Mouse (Mus musculus) Muller cell, postnatal 12 days (primary cell): ENCODE results near the gene Ces2h.
"Not testable (repeated sequence)": the region's sequence is repeated elsewhere in the genome, so short reads cannot be mapped to it uniquely, and the experiment has no call there.

ENCODE experiments used
- DNase-seq: peaks from one replicate; pipeline ENCODE4 v3.0.0-alpha.2; 2015; ENCODE audit errors: inconsistent ontology term

The Ces2h gene

GRCm38 (mm10) chr8:105000586-105000985, at the start of gene Ces2h:
Gene Ces2h, plus strand, starts transcription at chr8:105000853.
- DNase-seq, result no peak

DNA sequence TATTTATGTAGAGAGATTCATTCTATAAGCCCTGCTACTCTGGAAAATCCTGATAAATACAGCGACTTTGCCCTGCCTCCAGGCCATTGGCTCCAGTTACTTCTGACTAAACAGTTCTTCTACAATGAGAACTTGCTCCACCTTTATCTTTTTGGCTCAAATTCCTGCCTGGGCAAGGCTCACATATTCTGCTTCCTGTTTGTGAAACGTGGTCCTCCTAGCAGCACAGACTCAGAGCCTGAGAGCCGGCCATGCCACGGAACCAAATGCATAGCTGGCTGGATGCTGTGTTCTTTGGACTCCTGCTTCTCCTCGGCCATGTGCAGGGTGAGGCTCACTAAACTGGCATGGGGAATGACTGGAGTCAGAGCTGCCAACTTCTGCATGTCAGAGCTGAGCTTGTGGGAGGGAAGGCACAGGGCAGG, 39.1 kb upstream of the Ces2h start, which contains the start of gene Ces2g:
TSS of gene Ces2g (plus strand) at position 182 of the 425 bp plus-strand sequence.
- no peak for DNase-seq

DNA sequence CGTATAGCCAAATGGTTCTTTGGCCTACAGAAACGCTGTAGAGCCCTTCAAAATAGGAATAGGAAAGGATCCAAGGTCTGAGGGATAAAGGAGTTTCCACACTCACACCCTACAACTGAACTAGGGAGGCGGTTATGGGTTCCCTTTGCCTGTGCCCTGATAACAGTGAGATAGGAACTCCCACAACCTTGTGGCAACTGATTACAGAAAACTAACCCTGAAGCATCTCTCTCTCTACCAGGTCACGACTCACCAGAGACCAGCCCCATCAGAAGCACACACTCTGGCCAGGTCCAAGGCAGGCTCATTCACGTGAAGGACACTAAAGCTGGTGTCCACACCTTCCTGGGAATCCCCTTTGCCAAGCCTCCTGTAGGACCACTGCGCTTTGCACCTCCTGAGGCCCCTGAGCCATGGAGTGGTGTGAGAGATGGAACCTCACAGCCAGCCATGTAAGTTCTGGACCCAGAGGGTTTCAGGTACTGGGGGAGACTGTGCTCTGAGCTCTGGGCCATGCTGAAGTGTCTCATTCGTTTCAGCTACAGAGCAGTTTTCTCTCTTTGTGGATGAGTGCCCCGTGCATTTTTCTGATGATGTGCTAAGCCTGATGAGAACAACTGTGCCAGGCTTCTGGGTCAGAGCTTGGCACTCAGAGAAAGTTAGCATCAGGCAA, 38.3 kb upstream of the Ces2h start:
- no peak for DNase-seq

- no peak for DNase-seq
These were observed 37.2 kb upstream of the Ces2h start for GRCm38 (mm10) chr8:104963375-104963894.

DNA sequence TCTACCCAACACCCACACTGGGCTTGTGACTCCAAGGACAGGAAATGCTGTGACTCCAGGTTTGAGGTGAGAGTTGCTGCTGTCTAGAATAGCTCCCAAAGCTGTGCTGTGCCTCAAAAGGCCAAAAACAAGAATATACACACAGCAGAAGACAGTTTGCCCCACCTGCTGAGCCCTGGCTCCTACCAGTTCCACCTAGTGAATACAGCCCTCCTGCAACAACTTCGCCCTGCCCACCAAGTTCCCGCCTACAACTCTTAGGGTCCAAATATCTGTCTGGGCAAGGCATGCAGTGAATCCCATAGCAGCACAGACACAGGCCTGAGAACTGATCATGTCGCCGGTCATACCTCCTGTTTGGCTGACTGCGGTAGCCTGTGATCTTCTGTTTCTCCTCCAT, 16.5 kb upstream of the Ces2h start:
- DNase-seq, result no peak

DNA sequence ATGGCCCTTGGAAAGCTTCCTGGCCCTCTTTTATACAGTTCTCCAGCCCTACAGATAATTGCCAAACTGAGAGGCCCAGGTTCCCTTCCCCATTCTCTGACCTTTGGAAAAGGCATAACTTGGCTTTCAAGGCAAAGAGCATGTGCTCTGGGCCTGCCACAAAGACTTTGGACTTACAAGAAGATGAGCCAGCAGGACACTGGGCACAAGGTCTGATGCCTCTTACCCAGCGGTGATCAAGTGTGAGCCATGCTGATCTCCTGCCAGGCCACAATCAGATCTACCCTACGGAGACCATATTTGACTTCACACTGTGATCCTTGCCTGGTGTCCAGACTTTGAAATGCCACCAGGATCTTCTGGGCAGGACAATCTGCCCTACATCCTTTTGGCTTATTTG, 15.7 kb upstream of the Ces2h start:
- DNase-seq, result no peak

DNA sequence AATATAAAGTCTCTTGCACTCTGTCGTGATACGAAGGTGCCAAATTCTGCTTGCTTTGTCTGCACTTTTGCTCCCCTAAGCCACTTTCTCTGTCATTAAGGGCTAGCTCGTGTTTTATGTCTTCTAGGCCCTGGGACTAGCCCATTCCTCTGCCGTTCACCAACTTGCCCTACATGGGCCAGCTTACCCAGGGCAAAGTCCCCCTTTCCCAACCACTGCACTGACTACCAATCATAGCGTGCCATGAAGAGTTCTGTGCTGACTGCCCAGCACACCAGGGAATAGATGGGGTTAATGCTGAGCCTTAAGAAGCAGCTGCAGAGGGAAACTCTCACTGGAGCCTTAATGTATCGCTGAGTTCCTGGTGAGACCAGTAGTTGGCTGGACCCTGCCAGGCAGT, 2.5 kb upstream of the Ces2h start:
- DNase-seq, result no peak

GRCm38 (mm10) chr8:104999183-104999582, 1.5 kb upstream of the Ces2h start:
- no peak for DNase-seq

- DNase-seq, result no peak
These were observed 9.3 kb downstream of the Ces2h start for GRCm38 (mm10) chr8:105010000-105010399.

DNA sequence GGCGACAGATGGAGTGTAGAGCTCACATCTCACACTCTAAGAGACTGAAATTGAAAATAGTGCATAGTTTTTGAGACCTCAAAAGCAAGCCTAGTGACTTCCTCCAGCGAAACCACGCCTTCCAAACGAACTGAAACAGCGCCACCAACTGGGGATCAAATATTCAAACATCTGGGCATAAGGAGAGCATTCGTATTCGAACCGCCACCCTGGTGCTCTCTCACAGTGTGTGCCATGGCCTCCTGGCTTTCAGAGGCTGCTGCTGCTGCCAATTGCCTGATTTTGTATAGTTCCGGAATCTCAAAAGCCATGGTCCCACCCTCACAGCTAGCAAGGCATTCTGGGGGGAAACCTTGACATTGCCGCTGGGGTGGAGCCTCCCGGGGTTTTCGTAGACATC, 10.5 kb downstream of the Ces2h start:
- DNase-seq, result no peak

DNA sequence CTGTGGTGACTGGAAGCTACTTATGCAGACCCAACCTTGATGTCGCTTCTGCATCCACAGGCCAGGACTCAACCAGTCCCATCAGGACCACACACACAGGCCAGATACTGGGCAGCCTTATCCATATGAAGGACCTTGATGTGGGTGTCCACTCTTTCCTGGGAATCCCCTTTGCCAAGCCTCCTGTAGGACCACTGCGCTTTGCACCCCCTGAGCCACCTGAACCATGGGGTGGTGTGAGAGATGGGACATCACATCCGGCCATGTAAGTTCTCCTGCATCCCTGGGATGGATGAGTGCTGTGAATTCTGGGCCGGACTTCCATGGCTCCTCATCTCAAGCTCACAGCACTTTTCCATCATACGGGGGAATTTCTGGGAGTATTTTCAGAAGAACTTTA, 13.7 kb downstream of the Ces2h start:
- DNase-seq, result no peak

DNA sequence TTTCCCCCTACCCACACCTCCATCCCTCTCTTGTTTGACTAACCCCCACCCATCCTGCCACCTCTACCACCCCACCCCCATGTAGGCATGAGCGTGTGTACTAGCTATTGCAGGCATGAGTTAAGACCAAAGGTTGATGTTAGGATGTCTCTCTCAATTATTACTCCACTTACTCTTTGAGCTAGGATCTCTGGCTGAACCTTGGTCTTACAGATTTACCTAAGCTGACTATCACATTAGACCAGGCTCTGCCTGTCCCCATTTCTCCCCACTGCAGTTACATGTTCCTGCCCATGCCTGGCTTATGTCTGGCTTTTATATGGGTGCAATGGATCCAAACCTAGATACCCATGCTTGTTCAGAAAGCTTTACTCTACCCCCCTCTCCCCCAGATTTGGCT, 21.3 kb downstream of the Ces2h start:
- no peak for DNase-seq

DNA sequence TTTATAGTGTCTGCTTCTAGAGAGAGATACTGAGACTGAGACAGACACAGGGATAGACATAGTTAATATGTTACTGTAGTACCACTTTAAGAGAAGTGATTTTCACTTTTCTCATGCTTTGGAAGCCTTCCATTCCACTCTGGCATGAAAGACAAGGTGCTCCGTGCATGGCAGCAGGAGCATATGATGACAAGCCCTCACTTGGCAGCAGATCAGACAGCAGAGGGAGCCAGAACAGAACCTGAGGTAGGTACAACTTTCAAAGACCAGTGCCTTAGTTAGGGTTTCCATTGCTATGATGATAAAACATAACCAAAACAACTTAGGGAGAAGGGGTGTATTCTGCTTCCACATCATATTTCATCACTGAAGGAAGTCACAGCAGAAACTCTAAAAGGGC, 22.4 kb downstream of the Ces2h start:
- DNase-seq, result no peak

GRCm38 (mm10) chr8:105025050-105025449, 24.4 kb downstream of the Ces2h start:
- peak; percentile 30 for DNase-seq

DNA sequence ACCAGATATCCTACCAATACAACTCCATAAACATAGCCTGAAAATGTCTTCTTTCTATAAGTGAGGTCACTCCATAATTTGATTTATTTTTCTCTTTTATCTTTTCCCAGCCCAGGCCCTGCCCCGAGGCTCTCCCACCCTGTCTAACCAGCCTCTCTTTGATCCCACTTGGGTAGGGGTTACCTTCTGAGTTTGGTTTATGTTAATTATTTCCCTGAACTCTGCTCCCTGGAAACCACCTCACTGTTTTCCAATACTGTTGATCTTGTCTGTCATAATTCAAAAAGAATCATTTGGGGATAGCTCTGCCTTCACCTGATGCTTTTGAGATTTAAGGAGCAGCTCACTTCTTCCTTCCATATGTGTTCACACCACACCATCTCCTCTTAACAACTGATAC, 42.9 kb downstream of the Ces2h start:
- no peak for DNase-seq

DNA sequence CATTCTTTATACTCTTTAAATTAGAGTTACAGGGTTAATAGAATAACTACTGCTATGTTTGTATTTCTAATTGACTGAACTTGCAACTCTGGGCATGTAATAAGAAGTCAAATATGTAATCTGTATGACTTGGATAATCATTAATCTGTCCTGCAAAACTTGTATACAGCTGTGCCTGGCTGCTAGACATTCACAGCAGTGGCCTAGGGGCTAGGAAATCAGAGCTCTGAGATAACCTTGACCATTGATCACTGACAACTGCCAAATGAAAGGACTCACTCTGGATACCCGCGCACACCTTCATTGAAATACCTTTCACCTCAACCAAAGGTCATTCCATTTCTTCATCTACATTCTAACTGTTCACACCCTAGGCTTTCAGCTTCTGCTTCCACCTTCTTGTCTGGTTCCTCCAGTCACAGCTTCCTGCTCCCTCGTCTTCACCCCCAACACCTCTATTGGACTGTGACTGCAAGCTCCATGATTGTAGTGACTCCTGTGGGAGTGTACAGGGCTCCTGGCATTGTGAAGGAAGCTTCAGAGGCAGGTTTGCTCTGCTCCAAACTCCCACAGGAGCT, 45.3 kb downstream of the Ces2h start:
- no peak for DNase-seq

- DNase-seq, result no peak
These were observed 47.8 kb downstream of the Ces2h start, which contains the start of gene Ces3a for GRCm38 (mm10) chr8:105048371-105048854. Gene Ces3a, plus strand, starts transcription at chr8:105048601.

- DNase-seq, result no peak
These were observed 55.6 kb downstream of the Ces2h start for GRCm38 (mm10) chr8:105056211-105056610.

GRCm38 (mm10) chr8:105060056-105060455, 59.4 kb downstream of the Ces2h start:
- DNase-seq, result no peak

DNA sequence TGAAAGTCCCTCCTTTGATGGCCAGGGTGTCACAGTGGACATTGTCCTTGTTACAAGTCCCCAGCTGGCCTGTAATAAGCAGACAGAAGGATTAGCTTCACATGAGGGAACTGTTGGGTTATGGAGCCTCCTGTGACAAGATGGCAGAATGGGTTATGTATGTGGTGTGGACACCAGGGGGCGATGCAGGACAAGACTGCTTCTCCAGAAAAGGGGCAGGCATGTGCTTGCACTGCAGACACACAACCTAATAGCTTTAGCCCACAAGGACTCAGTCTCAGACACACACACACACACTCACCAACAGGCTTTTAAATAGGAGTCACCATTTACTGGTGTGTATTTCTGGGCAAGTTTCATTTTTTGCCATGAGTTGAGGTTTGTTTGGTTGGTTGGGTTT, 66.1 kb downstream of the Ces2h start:
- DNase-seq, result peak; percentile 23

DNA sequence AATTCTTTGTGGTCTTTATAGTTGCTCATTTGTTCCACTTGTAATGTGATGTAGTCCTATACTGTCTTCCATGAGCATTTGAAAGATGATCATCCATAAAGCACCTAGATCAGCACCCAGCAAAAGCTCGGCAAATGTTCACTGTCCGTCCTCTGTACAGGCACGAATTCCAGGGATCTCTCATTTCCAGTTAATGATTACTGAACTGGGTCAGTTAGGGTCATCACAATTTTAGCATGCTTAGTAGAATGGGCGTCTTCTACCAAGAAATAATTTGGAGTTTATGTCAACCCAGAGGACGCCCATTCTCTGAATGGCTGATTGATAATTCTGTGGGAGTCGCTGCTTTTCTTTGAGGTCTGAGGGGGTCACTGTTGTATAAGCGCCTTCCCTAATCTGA, 67.3 kb downstream of the Ces2h start:
- not testable (repeated sequence) for DNase-seq

- DNase-seq, result no peak
These were observed 68.3 kb downstream of the Ces2h start for GRCm38 (mm10) chr8:105068971-105069370.
